Mouse (Mus musculus): ENCODE data around the gene Pllp. TPM values are rescaled to one million over a fixed set of nuclear protein-coding genes. Genes with fewer than 3 reads are reported as not detected.

Gene Pllp
- total RNA-seq (2015; ENCODE audit: low replicate concordance) (not detected in 2 replicates), total RNA-seq (2017; ENCODE audit: low replicate concordance) (not detected in 2 replicates)

GRCm38 (mm10) chr8:94695994-94696384, at the start of gene Pllp:
TSS of gene Pllp (minus strand) at chr8:94696278.
- no peak; the same call in 1 of the 2 replicates for ATAC-seq (replicated peaks; ENCODE audit: low FRiP score, poor library complexity, severe bottlenecking)

DNA sequence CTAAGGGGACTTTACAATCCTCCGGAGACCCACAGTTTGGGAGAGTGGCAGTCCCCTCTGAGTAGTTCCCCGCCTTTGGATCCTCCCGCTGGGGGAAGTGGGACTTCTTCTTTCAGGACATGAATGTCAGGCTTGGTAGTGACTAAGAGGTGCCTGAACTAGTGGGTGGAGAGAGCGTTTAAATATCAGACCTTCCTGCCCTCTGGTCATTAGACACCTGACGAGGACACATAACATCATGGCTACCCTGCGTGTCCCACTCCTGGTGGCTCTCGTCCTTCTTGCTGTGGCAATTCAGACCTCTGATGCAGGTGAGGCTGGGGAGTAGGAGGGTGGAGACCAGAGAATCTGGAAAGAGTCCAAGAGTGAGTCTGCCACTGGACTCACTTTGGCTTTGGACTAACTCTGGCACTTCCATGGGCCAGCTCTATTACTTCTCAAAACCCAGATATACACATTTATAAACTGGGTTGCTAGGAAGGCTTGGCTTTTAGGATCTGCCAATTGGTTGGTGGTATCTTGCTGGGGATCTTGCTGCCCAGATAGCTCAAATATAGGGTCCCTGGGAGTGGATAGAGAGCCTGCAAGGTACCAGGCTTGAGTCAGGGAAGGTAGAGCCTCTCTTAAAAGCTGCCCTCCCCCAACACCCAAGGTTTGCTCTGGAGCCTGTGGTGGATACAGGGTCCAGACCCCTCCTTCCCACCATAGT, 49.6 kb upstream of the Pllp start, which contains the start of gene Ccl22:
TSS of gene Ccl22 (plus strand) at position 115 of the 709 bp plus-strand sequence.
- ATAC-seq (replicated peaks; ENCODE audit: low FRiP score, poor library complexity, severe bottlenecking), result no peak

GRCm38 (mm10) chr8:94744972-94745371, 48.9 kb upstream of the Pllp start:
- no peak for ATAC-seq (replicated peaks; ENCODE audit: low FRiP score, poor library complexity, severe bottlenecking)

GRCm38 (mm10) chr8:94744484-94744883, 48.4 kb upstream of the Pllp start:
- no peak for ATAC-seq (replicated peaks; ENCODE audit: low FRiP score, poor library complexity, severe bottlenecking)

DNA sequence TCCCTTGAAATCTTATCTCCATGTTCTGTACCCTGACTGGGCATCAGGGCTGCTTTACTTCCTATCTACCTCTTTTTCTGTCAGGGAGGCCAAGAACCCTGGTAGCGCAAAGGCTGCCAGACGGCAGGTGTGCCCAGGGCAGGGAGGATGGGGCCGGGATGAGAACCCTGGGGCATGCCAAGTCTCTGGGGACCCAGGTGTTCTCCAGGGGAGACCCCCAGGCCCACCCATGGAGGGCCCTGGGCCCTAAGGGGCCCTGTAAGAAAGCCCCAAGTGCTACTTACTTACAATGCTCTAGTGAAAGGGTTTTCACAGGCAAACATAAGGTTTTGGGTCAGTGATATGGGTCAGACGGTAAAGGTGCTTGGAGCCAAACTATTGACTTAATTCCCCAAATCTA, 45.6 kb upstream of the Pllp start:
- no peak for ATAC-seq (replicated peaks; ENCODE audit: low FRiP score, poor library complexity, severe bottlenecking)

DNA sequence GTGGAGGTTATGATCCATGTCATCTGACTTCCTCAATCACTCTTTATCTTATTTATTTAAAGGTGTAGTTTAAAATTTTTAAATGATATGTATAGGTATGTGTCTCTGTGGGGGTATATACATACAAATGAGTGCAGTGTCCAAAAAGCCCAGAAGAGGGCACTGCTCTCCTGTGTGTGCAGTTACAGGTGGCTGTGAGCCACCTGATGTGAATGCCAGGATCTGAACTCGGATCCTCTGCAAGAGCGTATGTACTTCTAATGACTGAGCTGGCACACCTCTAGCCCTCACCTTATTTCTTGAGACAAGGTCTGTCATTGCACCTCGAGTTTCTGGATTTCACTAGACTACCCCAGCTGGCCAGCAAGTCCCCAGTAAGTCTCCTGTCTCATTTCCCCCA, 44.5 kb upstream of the Pllp start:
- no peak for ATAC-seq (replicated peaks; ENCODE audit: low FRiP score, poor library complexity, severe bottlenecking)

DNA sequence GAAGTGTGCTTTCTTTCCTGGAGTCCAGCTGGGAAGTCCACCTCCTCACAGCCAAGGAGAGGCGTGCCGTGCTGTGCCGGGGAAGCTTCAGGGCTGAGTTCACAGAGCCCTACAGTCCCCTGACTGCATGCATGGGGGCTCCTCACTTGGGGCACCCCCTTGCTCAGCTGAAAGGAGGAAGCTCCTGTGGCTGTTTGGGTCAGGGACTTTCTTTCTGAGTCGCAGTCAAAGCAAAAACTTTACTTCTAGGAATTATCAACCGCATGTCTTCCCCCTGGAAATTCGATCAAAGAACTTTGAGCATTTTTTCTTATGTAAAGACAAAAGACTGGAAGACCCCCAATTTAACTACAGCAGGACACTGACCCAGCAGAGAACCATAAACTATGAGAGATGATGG, 43.8 kb upstream of the Pllp start:
- ATAC-seq (replicated peaks; ENCODE audit: low FRiP score, poor library complexity, severe bottlenecking), result no peak

- ATAC-seq (replicated peaks; ENCODE audit: low FRiP score, poor library complexity, severe bottlenecking), result peak; percentile 35
These were observed 39.5 kb upstream of the Pllp start for GRCm38 (mm10) chr8:94735426-94736094.

- ATAC-seq (replicated peaks; ENCODE audit: low FRiP score, poor library complexity, severe bottlenecking), result no peak
These were observed 38.8 kb upstream of the Pllp start for GRCm38 (mm10) chr8:94734735-94735350.

DNA sequence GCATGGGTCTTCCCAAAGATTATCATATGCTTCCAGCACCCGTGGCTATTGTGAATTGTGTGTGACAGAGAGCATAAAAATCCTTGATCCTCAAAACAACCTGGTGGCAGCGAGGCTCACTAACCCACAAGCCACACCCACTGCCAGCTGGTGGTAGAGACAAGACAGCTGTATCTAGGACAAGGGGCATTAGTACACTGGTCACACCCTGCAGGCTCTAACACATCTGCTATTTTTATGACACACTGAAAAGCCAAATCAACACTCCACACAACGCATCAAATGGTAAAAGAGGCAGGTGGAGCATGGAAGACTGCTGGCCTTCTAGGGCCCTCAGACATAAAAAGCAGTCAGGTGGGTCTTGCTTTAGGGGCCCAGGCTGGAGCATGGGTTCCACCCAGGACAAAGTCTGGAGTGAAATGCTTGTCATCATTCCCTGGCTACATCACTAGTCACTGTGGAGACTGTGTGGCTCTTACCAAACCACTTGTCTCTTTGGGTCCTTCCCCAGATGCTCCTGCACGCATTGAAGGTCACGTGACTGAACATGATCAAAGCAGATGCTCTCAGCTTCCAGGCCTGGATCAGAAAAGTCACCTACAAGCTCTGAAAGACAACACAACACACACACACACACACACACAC, 37.9 kb upstream of the Pllp start:
- peak; percentile 84 for ATAC-seq (replicated peaks; ENCODE audit: low FRiP score, poor library complexity, severe bottlenecking)

DNA sequence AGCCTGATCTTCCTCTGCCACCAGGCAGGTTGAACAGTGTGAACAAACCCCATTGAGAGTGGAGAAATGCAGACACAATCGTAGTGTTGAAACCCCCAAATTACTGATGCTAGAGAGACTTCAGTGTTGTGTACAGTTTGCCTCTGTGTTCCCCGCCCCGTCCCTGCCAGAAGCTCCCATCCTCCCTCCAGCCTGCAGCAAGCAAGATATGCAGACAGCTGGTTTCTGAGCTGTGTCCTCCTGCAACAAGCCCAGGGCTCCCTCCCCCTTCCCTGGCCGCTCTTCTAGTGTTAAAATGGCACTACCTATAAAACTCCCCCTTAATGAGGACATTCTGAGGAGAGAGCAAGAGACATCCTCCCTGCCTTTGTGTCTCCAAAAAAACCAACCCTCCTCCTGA, 33.2 kb upstream of the Pllp start:
- ATAC-seq (replicated peaks; ENCODE audit: low FRiP score, poor library complexity, severe bottlenecking), result peak; percentile 60

- ATAC-seq (replicated peaks; ENCODE audit: low FRiP score, poor library complexity, severe bottlenecking), result no peak
These were observed 29.9 kb upstream of the Pllp start for GRCm38 (mm10) chr8:94725998-94726397.

DNA sequence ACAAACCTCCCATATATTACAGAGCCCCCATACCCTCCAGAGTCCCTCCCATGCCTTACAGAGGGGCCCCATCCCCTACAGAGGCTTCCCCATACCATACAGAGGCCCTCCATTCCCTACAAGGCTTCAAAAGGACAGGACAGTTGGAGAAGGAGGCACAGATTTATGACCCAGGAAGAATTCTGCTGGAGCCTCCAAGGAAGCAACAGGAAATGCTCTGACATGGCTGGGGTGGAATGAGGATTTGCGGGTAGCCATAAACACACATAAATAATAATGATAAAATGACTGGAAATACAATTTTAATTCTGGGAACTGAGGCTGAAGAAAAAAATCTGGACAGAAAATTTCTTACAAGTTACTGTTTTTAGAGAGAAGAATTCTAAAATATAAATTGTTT, 20.8 kb upstream of the Pllp start:
- ATAC-seq (replicated peaks; ENCODE audit: low FRiP score, poor library complexity, severe bottlenecking), result no peak

- ATAC-seq (replicated peaks; ENCODE audit: low FRiP score, poor library complexity, severe bottlenecking), result no peak
These were observed 19.8 kb upstream of the Pllp start for GRCm38 (mm10) chr8:94715871-94716270.

- no peak for ATAC-seq (replicated peaks; ENCODE audit: low FRiP score, poor library complexity, severe bottlenecking)
These were observed 18.5 kb upstream of the Pllp start for GRCm38 (mm10) chr8:94714556-94714955.

GRCm38 (mm10) chr8:94711160-94711718, 15.2 kb upstream of the Pllp start:
- ATAC-seq (replicated peaks; ENCODE audit: low FRiP score, poor library complexity, severe bottlenecking), result no peak

GRCm38 (mm10) chr8:94710336-94710735, 14.3 kb upstream of the Pllp start:
- no peak for ATAC-seq (replicated peaks; ENCODE audit: low FRiP score, poor library complexity, severe bottlenecking)

DNA sequence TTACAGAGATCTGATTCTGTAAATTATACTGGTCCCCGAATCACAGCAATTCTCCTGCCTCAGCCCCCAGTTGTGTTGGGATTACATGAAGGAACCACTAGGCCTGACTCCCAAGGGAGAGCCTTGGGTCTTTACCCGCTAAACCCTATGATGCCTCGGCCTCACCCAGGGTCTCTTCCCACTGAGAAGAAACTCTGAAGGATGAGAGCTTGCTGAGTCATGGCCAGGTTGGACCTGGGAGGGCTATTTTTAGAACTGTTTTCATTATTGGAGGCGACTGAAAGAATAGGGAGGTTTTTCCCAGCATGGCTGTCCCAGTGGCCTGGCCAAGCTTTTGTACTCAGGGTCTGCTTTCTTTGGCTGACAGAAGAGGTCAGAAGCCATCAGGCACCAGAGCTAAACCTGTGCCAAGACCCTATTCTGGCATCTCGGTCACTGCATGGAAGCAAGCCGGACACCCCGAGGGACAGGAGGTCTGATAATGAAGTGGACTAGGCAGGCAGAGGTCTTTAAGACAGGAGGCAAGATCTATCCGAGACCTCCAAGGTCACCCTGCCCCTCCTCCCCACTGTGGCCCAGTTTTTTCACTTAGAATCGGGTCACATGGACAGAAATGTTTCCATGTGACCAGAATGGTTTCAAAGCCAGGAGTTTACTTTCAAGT, 10.8 kb upstream of the Pllp start:
- ATAC-seq (replicated peaks; ENCODE audit: low FRiP score, poor library complexity, severe bottlenecking), result no peak

DNA sequence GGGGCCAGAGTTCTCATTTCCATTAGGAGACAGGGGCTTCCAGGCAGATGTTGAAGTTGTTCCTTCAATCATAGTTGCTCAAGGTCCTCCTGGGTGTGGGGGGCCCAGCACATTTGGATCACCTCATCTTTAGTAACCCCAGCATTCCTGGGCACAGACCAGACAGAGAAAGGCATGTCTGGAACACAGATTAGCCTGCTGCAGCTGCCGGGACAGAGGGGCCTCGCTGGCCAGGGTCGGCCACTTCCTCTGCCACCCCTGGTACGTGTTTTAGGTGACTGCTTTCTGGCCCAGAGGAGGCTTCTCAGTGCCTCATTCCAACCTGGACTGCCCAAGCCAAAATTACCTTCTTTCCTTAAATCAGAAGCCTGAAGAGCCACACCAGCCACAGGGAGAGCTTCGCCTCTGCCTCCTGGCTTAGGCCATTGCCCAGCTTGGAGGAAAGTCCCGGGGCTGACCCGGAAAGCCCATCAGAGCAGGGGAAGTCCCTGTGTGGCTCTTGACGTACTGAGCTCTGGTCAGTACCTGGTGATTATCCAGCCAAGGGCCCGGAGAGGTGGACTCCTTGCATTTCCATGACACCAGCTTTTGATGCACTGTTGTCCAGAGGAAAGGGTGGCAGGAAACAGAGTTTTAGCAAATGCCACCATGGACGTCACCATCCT, 9.6 kb upstream of the Pllp start:
- ATAC-seq (replicated peaks; ENCODE audit: low FRiP score, poor library complexity, severe bottlenecking), result no peak
